Mouse (Mus musculus) left cerebral cortex, postnatal 25 days (tissue): ENCODE data around the gene Trap1. TPM values are rescaled to one million over a fixed set of nuclear protein-coding genes. Genes with fewer than 3 reads are reported as not detected.
"Not testable (repeated sequence)": the region's sequence is repeated elsewhere in the genome, so short reads cannot be mapped to it uniquely, and the experiment has no call there.

Experiments used
- DNase-seq, 2 experiments: peaks; one replicate each; pipeline ENCODE4 v3.0.0; 2022; ENCODE audit warnings: low spot score in 2 of 2, mixed read lengths in 1 of 2
- intact Hi-C: fragments of 180-260 bp; cut with DNase I; formaldehyde crosslinking; loops from one replicate; pipeline ENCODE4 v1.15.1; 2025
- total RNA-seq, 2 experiments: library from RNA; stranded (reverse); gene quantifications; 2 replicates each; pipeline ENCODE4 v1.2.3; 2021

Trap1 gene
- total RNA-seq = 10 to 100 TPM; 66.0 to 68.7 TPM

DNA sequence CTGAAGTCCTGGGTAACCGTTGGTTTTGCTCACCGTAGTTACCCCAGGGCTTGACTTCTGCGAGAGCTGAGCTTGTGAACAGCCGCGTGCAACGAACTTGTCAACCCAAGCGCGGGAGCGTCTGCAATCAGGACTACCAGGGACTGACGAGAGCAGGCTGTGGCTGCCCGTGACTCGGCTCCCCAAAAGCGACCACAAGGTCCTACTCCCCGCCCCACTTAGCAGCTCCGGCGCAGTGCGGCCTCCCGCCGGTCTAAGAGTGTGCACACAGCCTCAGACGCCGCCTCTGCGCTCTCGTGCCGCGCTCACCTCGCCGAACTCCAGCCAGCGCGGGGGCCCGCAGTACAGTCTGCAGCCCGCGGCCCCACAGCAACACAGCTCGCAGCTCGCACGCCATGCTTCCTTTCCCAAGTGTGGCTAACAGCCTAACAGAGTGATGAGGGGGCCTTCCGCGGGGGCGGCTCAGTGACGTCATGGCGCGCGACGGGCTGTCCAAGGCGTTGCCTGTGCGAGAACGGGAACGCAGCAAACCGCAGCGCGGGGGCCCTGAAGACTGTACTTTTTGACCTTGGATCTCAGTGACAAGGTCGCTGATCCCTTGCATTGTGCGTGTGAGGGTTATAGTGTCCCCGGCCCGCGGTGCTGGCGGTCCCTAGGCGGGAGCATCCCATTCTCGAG is at the start of gene Trap1:
TSS of gene Trap1 (minus strand) at position 444 of the 678 bp plus-strand sequence.
- DNase-seq = peak; percentile 96 to 97
- intact Hi-C loops = loop anchor here (2.0 kb wide), 2 partner anchors 135 to 211 kb away; partner anchors contain the start of gene Crebbp

DNA sequence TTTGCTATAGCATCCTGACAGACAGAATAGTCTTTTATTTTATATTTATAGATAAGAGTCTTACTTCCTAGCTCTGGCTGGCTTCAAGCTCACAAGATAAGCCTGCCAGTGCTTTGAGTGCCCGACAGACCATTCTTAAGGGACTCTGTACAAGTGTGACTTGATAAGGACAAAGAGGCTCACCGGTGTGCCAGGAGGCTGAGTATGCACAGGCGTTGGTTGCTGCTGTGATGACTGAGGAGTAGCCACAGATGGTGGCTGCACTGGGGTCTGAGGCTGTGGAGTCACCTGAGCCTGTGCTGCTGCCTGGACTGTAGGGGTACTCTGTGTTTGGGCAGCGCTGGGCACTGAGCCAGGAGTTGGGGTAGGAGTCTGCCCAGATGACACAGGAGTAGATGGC is 39.4 kb upstream of the Trap1 start:
- no peak for DNase-seq
- intact Hi-C loops = no loop called here

DNA sequence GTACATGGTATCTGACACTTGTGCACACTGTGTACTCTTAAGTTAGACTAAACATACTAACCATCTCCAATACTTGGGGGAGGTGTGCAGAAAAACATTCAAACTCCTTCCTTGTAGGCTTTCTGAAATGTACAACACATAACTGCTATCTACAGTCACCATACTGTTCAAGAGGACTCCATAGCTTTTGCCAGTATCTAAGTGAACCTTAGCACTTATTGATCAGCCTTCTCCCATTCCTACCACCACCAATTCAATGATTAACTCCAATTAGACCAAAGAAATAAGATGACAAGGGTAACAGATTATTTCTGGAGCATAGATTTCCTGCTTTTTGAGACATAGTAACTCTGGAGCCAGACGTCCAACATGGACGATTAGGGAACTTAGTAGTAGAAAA is 22.7 kb upstream of the Trap1 start:
- intact Hi-C loops = no loop called here
- DNase-seq = no peak

DNA sequence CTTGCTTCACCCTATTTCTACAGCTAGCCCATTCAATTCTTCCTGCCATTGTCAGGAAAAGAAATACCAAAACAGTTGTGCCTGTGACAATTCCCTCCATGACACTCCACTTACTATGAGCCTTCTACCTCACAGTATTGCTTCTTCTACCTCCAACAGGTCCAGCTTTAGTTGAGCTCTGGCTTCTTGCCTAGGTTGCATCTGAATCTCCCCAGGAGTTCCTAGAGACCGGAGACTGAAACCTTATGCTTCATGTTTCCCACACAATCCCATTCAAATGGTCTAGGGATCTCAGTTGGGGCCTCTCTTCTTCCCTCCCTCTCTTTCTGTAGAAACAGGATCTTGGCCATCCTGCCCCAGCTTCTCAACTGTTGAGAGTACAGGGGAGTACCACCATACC is 19.9 kb upstream of the Trap1 start:
- DNase-seq = no peak
- intact Hi-C loops = no loop called here

DNA sequence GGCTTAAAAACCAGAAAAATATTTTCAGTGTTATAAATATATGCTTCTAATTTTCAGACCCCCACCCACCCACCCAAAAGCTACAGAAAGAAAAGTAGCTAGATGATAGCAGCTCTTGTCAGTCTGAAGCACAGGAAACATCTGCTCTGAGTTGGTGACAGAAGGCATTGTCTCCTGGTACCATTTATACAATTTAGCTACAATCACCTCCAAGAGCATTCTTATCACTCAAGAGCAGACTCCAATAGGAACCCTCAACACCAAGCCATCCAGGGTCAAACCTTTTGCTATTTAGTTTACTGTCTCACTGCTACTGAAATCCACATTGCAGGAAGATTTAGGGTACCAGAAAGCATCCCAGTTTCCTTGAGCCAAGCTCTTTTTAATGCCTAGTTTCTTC is 19.3 kb upstream of the Trap1 start:
- no peak for DNase-seq
- intact Hi-C loops = no loop called here

DNA sequence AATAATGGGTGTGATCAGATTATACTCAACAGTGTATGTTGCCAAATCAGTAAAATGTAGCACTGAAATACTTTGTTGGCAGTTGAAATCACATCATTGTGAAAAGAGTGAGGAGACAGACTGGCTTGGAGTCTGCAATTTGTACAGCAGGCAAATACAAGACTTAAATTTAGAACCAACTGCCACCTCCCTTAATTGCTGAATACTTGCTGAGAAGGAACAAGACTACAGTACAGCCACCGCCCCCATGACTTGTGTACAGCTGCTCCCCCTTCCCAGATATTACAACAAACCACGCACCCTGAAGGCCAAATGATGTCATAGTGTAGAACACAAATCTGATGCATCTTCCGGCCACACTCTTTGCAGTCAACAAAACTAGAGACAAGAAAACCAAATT is 18.5 kb upstream of the Trap1 start:
- DNase-seq = peak; percentile 40 to 49
- intact Hi-C loops = no loop called here

DNA sequence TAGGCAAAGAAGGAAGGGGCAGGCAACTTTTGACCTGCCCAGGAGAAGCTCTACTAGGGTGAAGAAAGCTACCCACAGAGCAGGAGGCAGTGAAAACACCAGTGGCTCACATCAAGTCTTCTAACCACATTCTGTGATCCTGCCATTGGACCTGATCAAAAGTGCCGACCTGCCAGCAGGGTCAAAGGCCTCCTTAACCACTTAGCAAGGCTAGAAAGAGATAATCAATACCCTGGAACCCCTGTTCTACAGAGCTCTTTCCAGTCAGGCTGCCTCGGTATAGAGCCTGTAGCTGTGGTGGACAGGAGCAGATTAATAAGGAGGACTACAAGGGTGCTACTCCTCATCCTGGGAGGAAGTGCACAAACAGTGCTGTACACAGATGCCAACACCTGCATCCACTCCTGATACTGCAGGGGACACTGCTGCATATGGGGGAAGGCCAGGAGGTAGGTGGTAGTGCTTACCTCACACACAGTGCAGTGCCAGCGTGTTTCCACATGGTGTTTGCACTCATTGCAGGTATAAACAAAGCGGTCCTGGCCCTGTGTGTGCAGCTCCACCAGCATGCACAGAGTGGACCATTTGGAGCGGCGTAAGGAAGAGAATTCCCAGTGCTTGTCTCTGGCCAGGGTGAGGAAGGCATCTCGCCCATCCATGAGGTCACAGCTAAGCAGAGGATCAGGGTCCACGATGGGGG is 9.7 kb upstream of the Trap1 start:
- DNase-seq = no peak
- intact Hi-C loops = no loop called here

DNA sequence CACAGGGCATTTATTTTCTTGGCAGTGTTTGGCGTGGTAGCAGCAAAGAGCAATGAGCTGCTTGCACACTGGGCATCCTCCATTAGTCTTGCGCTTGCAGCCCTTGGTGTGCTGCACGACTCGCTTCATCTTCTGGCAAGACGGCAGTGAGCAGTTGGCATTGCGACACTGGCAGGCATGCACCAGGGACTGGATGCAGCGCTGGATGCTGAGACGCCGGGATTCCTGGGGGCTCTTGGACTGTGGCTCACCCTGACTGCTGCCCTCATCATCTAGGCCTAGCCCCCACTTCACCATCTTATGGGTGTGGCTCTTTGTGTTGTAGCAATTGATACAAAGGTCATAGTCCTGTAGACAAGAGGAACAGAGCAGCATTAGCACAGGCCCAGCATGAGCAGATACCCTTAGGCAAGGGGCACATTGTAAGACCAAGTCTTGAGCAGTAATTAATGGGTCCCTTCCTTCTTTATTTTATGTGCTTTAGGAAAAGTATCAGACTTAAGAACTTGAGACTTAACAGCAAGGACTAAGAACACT is 8.3 kb upstream of the Trap1 start:
- intact Hi-C loops = no loop called here
- DNase-seq = no peak

DNA sequence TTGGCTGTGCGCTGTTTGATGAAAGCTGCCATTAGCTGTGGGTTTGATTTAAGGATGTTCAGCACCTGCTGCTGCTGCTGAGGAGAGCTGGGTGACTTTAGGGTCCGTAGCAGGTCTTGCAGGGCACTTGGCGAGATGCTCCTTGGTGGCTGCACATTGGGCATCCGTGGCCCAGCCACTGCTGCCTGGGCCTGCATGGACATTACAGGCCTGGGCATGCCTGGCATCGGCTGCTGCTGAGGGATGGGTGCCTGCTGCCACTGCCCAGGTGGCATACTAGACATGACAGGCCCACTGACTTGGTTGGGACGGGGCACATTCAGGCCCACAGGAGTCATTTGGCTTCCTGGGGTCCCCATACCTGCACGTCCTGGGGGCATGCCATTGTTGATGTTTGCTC is 7.4 kb upstream of the Trap1 start:
- DNase-seq = no peak
- intact Hi-C loops = no loop called here

DNA sequence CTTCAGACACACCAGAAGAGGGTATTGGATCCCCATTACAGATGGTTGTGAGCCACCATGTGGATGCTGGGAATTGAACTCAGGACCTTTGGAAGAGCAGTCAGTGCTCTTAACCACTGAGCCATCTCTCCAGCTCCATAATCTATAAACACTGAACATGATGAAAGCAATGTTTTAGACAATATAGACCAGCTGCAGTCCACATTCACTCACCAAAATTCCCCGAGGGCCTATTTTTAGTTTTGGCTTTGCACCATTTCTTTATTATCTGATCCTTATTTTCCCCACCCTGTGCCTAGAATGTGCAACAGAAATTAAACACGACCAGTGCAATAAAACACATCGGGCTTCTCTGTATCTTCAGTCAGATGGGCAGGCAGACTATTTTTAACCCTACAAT is 2.8 kb upstream of the Trap1 start:
- DNase-seq, intact Hi-C loops: not testable (repeated sequence)

DNA sequence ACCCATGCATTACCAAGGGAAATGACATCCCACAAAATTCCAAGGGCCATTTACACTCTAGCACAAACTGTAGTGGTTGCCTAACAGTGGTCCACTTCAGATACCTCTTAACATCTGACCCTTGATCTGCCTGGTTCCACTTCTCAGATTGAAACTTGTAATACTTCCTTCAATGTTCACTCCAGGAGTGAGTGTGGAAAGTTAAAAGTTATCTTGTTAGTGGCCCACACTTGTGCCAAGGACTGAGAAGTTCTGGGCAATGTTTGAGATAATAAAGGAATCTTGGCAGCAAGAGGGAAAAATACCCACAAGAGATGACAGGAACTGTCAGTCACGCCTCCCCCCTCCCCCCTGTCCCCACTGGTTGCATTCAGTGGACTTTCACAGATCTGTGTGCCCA is 2.0 kb upstream of the Trap1 start:
- intact Hi-C loops = no loop called here
- DNase-seq = no peak

DNA sequence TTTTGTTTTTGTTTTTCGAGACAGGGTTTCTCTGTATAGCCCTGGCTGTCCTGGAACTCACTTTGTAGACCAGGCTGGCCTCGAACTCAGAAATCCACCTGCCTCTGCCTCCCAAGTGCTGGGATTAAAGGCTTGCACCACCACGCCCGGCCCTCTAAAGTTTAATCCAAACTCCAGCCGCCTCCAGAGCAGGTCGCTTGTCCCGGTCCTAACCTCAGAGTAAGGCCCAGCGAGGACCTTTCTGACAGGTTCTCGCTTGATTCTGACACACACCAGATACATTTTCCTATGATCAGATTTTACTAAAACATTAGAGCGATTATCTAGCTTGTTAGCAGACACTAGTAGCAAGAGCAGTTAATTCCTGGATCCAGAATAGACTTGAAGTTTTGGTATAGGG is 675 bp upstream of the Trap1 start:
- intact Hi-C loops = not testable (repeated sequence)

DNA sequence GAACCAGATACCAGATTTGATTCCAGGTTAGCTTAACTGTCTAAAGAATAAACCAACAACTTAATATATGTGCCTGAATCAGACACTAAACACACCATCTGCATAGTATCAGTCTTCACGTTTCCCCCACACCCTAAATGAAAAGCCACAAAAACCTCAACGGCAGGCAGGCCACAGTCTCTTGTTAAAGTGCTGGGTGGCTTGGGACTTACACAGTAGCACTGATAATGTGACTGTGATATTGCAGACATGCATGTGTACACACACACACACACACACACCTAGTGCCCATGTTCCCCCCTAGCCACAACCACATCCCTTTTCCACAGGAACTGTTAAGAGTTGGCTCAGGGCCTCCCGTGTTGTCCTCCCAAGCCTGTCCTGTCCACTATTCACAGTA is 2.8 kb downstream of the Trap1 start:
- intact Hi-C loops = no loop called here
- no peak for DNase-seq

More for the DNA sequence above, 675 bp upstream of the Trap1 start:
- DNase-seq = not testable (repeated sequence)

DNA sequence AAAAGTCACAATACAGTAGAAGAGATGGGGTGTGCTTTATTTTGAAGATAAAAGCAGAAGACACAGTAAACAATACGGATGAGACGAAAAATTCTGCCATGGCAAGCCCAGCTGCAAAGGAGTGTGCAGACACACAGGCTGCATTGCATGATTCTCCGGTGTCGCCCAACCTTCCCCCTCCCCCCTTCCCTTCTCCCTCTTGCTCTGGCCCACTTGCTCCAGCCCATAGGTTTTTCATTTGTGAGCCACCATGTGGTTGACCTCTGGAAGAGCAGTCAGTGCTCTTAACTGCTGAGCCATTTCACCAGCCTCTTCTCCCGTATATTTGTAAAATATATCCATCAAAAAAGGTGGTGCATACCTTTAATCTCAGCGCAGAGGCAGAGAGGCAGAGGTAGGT is 3.3 kb downstream of the Trap1 start:
- DNase-seq = no peak
- intact Hi-C loops = no loop called here

DNA sequence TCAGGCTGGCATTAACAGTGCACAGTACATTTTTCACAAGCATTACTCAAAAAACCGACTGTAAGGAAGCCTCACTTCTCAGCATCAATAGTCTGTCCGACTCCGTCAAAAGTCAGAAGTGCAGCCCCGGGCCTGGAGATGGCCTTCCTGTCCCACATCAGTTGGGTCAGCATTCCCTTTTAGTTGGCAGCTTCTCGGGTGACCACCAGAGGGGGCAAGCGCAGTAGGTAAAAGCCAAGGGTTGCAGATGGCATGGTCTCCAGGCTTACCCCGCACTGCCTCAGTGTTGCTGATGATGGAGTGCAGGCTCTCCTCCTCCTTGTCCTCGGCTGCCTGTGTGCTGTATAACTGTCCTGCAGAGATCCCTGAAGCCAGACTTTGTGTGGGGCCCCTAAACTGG is 9.0 kb downstream of the Trap1 start:
- intact Hi-C loops = no loop called here
- DNase-seq = peak; percentile 37 to 41

DNA sequence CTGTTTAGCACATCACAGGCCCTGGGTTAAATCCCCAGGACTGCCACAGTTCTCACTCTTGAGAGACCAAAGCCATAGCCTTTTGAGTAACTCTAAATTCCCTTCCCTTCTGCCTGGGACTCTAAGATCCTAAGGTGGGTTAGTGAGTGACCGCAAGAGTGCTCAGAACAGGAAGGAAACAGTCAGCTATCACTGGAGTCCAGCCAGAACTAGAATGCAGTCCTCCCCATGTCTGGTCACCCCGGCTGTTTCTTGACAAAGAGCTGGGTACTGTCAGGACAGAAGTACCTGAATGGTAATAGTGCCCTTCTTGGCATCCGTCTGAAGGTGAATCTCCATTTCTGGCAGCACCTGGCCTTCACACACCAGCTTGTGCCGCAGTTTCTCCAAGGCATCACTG is 12.7 kb downstream of the Trap1 start:
- DNase-seq = no peak
- intact Hi-C loops = no loop called here

DNA sequence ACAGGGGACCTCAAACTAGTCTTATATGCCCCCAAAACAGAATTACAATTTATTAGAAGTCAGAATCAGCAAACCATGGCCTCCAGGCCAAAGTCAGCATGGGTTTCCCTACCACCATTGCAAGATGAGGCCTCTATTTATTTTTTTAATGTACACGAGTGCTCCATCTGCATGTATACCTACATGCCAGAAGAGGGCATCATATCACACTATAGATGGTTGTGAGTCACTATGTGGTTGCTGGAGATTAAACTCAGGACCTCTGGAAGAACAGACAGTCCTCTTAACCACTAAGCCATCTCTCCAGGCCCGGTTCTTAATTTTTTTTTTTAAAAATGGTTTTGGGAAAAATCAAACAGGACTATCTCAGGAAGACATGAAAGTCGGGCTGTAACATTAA is 23.8 kb downstream of the Trap1 start:
- no peak for DNase-seq
- intact Hi-C loops = no loop called here

DNA sequence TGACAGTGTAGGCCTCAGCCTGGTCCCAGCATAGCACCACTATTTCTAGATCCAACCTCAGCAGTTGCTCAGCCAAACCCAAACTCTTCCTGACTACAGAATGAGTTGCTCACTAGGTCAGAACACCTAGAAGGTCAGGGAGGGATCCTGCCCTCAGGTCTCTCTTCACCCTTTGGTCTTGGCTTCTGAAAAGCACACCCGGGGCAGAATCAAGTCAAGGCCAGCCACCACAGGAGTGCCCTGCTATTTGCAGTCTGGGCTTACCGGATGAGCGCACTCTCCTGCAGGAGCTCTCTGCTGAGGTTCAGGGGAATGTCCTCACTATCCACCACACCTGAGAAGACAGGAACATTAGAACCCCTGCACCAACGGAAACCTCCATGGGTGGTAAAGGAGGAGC is 25.0 kb downstream of the Trap1 start:
- intact Hi-C loops = no loop called here
- no peak for DNase-seq

DNA sequence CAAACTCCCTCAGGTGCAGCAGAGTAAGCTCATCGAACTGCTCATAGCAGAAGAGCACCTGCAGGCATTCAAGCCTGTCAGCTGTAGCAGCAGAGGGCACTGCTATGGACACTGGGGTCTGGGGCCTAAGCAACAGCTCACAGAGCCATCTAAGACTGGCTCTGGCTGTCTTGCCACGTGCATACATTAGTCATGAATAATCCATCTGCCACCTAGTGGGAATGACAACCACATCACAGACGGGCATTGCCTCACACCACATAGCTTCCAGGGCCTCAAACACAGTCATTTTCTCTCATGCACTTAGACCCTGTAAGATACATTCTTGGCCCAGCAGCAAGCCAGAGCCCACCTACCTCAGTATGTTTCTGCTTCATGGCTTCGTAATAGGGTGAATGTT is 32.1 kb downstream of the Trap1 start:
- DNase-seq = no peak
- intact Hi-C loops = no loop called here

DNA sequence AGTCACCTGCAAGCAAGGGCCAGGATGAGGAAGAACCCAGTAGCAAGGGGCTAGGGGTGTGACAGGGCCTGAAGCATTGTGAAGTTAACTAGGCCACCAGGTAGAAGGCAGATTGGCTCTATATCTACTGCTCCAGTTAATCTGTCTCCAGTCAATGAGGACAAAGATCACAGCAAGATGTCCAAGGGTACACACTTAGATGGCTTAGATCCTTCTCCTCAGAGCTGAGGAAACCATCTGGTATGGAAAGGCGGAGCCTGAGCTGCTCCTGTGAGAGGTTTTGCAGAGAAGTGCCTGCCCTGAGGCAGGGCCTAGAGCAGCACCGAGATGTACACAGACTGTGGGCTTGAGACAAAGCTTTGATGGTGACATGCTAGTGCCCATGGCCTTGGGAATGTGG is 33.5 kb downstream of the Trap1 start:
- intact Hi-C loops = no loop called here

DNA sequence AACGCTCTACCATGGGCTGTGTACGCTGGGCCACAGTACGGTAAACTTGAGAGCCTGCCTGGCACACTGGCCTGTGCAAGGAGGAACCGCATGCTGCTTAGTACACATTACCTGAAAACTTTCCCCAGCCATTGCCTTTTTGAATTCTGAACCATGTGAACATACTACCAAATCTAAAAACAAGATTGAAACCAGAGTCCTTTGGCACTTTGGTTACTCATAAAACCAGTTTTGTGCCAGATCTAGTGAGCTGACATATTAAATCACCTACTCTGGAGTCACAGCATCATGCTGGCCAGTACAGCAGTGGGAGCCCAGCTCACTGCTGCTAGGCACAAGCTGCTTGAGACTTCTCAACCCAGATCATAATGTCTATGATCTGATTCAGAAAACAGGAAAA is 36.0 kb downstream of the Trap1 start:
- intact Hi-C loops = no loop called here

More for the DNA sequence above, 33.5 kb downstream of the Trap1 start:
- DNase-seq = no peak

More for the DNA sequence above, 36.0 kb downstream of the Trap1 start:
- DNase-seq = no peak
